Mouse (Mus musculus) lung, embryonic 16.5 days (tissue): ENCODE measurements around the gene Gdf10. TPM values are rescaled to one million over a fixed set of nuclear protein-coding genes. Genes with fewer than 3 reads are reported as not detected.

ENCODE experiments used
- ATAC-seq: fragments of 200-750 bp; cut with Nextera tagmentation; 2 replicates; pipeline ENCODE4 v1.8.0; 2017; ENCODE audit warnings: low read depth, mild to moderate bottlenecking, moderate library complexity
- H3K27ac ChIP-seq: fragments of 300-500 bp; sonication (generic); 2 replicates; pipeline ENCODE4 v1.5.1; 2014; ENCODE audit warnings: mild to moderate bottlenecking, control low read depth, low read length
- H3K27me3 ChIP-seq: fragments of 300-500 bp; sonication (generic); 2 replicates; pipeline ENCODE4 v1.6.1; 2014; ENCODE audit warnings: low read depth, low read length, mixed read lengths; ENCODE audit not compliant: control insufficient read depth, insufficient read depth
- H3K36me3 ChIP-seq: fragments of 300-500 bp; sonication (generic); 2 replicates; pipeline ENCODE4 v1.6.1; 2014; ENCODE audit warnings: low read length; ENCODE audit not compliant: control insufficient read depth, insufficient read depth
- H3K4me1 ChIP-seq: fragments of 300-500 bp; sonication (generic); replicated peaks from 2 replicates; pipeline ENCODE4 v1.6.1; 2014; ENCODE audit warnings: low read length, mixed read lengths; ENCODE audit not compliant: control insufficient read depth, insufficient read depth
- H3K4me2 ChIP-seq: fragments of 300-500 bp; sonication (generic); 2 replicates; pipeline ENCODE4 v1.6.1; 2014; ENCODE audit warnings: low read depth, low read length, control low read depth
- H3K4me3 ChIP-seq: fragments of 300-500 bp; sonication (generic); 2 replicates; pipeline ENCODE4 v1.5.1; 2014; ENCODE audit warnings: mild to moderate bottlenecking, low read length, control low read depth
- H3K9ac ChIP-seq: fragments of 300-500 bp; sonication (generic); 2 replicates; pipeline ENCODE4 v1.6.1; 2014; ENCODE audit warnings: low read length, control low read depth
- H3K9me3 ChIP-seq: fragments of 300-500 bp; sonication (generic); 2 replicates; pipeline ENCODE4 v1.6.1; 2016; ENCODE audit warnings: low read length; ENCODE audit not compliant: control insufficient read depth
- WGBS: fragments of 180-500 bp; shearing (Covaris S2); extraction: QIAGEN DNeasy Blood & Tissue Kit; methylation state at CpG from one replicate; pipeline ENCODE4 v1.1.7; 2014; 5-methylcytosine and 5-hydroxymethylcytosine counted together
- polyA plus RNA-seq: library from polyadenylated mRNA; unstranded; fragments of >200 nt; fragmentation: Nextera tagmentation; extraction: Ambion mirVana; gene quantifications from 2 replicates; pipeline ENCODE4 v1.2.1, GENCODE M21; 2015

Gdf10 gene
- polyA plus RNA-seq, 1 experiment from 2014 or later: 7.7 TPM

DNA sequence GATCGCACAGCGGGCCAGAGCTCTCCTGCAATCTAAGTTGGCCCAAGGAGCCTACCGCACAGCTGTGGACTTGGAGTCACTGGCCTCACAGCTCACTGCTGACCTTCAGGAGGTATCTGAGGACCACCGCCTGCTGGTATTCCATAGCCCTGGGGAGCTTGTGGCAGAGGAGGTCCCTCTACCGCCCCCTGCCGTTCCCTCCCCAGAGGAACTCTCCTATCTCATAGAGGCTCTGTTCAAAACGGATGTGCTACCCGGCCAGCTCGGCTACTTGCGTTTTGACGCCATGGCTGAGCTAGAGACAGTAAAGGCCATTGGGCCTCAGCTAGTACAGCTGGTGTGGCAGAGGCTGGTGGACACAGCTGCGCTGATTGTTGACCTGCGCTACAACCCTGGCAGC lies 32.7 kb downstream of the Gdf10 start:
- no peak overlapping the region for H3K27ac ChIP-seq
- no peak for ATAC-seq
- 63% methylated on average over 13 of the region's 13 CpGs for WGBS
- H3K4me2 ChIP-seq: no peak overlapping the region
- no peaks in the 10 kb centered on the region for H3K4me1 ChIP-seq
- H3K27me3 ChIP-seq: no peaks in the 10 kb centered on the region
- H3K4me3 ChIP-seq: no peak overlapping the region
- no peak overlapping the region for H3K9ac ChIP-seq
- no peaks in the 10 kb centered on the region for H3K36me3 ChIP-seq
- H3K9me3 ChIP-seq: no peaks in the 10 kb centered on the region

DNA sequence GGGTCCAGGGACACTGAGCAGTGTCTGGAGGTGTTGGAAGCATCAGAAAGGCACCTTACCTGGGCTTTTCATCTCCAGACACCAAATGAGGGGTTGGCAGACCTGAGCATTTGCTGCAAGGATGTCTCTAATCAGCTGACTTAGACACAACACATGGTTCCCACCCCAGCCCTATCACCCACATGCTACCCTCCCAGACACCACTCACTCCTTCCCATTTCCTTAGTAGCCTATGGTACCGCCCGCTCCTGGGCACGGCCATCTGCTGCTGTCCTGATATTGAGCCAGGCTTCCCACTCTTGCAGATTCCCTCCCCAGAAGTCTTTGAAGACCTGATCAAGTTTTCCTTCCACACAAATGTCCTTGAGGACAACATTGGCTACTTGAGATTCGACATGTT lies 34.8 kb downstream of the Gdf10 start:
- Histone ChIP-seq H3K9ac (no peak overlapping the region), H3K4me1 (no peaks in the 10 kb centered on the region), H3K27me3 (no peaks in the 10 kb centered on the region), H3K4me3 (no peak overlapping the region), H3K4me2 (no peak overlapping the region), H3K9me3 (no peaks in the 10 kb centered on the region), H3K27ac (no peak overlapping the region), H3K36me3 (no peaks in the 10 kb centered on the region)
- WGBS: 71% methylated on average over 4 of the region's 4 CpGs
- ATAC-seq: no peak

DNA sequence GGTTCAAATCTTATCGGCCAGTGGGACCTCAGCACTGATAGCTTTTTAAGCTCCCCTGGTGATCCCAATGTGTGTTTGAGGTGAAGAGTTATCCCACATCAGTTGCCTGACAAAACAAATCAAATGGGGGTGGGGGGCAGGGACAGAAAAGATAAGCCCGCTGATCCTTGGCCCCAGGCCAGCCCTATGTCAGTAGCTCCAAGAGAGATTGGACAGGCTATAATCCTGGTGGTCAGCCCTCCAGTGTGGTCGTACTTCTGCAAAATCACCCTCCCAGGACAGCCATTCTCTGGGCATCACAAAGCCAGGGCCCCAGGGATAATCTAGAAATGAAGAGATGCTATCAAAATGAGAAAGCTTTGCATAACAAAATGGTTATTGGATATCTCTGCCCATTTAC lies 35.5 kb downstream of the Gdf10 start:
- no peaks in the 10 kb centered on the region for H3K36me3 ChIP-seq
- no peak overlapping the region for H3K27ac ChIP-seq
- no peak overlapping the region for H3K4me2 ChIP-seq
- H3K9ac ChIP-seq: no peak overlapping the region
- H3K27me3 ChIP-seq: no peaks in the 10 kb centered on the region
- no peaks in the 10 kb centered on the region for H3K4me1 ChIP-seq
- H3K9me3 ChIP-seq: no peaks in the 10 kb centered on the region
- 21% methylated on average over 3 of the region's 3 CpGs for WGBS
- no peak for ATAC-seq
- H3K4me3 ChIP-seq: no peak overlapping the region

GRCm38 (mm10) chr14:33959341-33959740 lies 36.0 kb downstream of the Gdf10 start:
- Histone ChIP-seq H3K4me1 (no peaks in the 10 kb centered on the region), H3K36me3 (no peaks in the 10 kb centered on the region), H3K9me3 (no peaks in the 10 kb centered on the region), H3K27me3 (no peaks in the 10 kb centered on the region), H3K27ac (no peak overlapping the region), H3K9ac (no peak overlapping the region), H3K4me2 (no peak overlapping the region), H3K4me3 (no peak overlapping the region)
- ATAC-seq: no peak
- WGBS: 12% methylated on average over 9 of the region's 9 CpGs

GRCm38 (mm10) chr14:33965675-33966074 lies 42.3 kb downstream of the Gdf10 start:
- no peak for ATAC-seq
- no peak overlapping the region for H3K4me2 ChIP-seq
- H3K9ac ChIP-seq: no peak overlapping the region
- H3K27me3 ChIP-seq: no peaks in the 10 kb centered on the region
- 54% methylated on average over 7 of the region's 7 CpGs for WGBS
- no peaks in the 10 kb centered on the region for H3K36me3 ChIP-seq
- H3K27ac ChIP-seq: no peak overlapping the region
- H3K4me3 ChIP-seq: no peak overlapping the region
- H3K9me3 ChIP-seq: no peaks in the 10 kb centered on the region
- H3K4me1 ChIP-seq: no peaks in the 10 kb centered on the region

GRCm38 (mm10) chr14:33972679-33973078 lies 49.3 kb downstream of the Gdf10 start:
- Histone ChIP-seq H3K4me3 (no peak overlapping the region), H3K27me3 (peaks cover 2% of the 10 kb centered on the region; the same call in 1 of the 2 replicates), H3K9me3 (no peaks in the 10 kb centered on the region), H3K9ac (no peak overlapping the region), H3K4me2 (no peak overlapping the region), H3K27ac (no peak overlapping the region), H3K36me3 (no peaks in the 10 kb centered on the region), H3K4me1 (no peaks in the 10 kb centered on the region)
- 33% methylated on average over 7 of the region's 7 CpGs for WGBS
- 0 out of 2 replicates have a peak, but pooled peaks have one; percentile 17 for ATAC-seq

- H3K27me3 ChIP-seq: peaks cover 10% of the 10 kb centered on the region
- no peak overlapping the region for H3K27ac ChIP-seq
- H3K4me2 ChIP-seq: no peak overlapping the region
- peaks cover 7% of the 10 kb centered on the region for H3K4me1 ChIP-seq
- no peak overlapping the region for H3K4me3 ChIP-seq
- ATAC-seq: no peak
- H3K9ac ChIP-seq: no peak overlapping the region
- H3K9me3 ChIP-seq: no peaks in the 10 kb centered on the region
- H3K36me3 ChIP-seq: no peaks in the 10 kb centered on the region
- 62% methylated on average over 5 of the region's 5 CpGs for WGBS
Measured at GRCm38 (mm10) chr14:33974752-33975151, 51.4 kb downstream of the Gdf10 start.

GRCm38 (mm10) chr14:33977748-33978147 lies 54.4 kb downstream of the Gdf10 start:
- H3K27me3 ChIP-seq: peaks cover 10% of the 10 kb centered on the region
- no peak for ATAC-seq
- no peak overlapping the region for H3K4me2 ChIP-seq
- WGBS: 35% methylated on average over 7 of the region's 7 CpGs
- H3K36me3 ChIP-seq: no peaks in the 10 kb centered on the region
- no peak overlapping the region for H3K27ac ChIP-seq
- no peaks in the 10 kb centered on the region for H3K9me3 ChIP-seq
- no peak overlapping the region for H3K9ac ChIP-seq
- peaks cover 7% of the 10 kb centered on the region for H3K4me1 ChIP-seq
- no peak overlapping the region for H3K4me3 ChIP-seq

GRCm38 (mm10) chr14:33978604-33979059 lies 55.2 kb downstream of the Gdf10 start, which contains the start of gene Zfp488:
Gene Zfp488, minus strand, starts transcription at chr14:33978764.
- peak; percentile 67; the same call in 1 of the 2 replicates for ATAC-seq
- 2% methylated on average over 25 of the region's 25 CpGs for WGBS

More at GRCm38 (mm10) chr14:33978604-33979059, 55.2 kb downstream of the Gdf10 start, which contains the start of gene Zfp488:
- H3K27me3 ChIP-seq: peaks cover 10% of the 10 kb centered on the region
- H3K27ac ChIP-seq: no peak within 1 kb of the TSS
- H3K9me3 ChIP-seq: no peaks in the 10 kb centered on the region
- peak within 1 kb of the TSS; percentile 38 for H3K4me3 ChIP-seq
- H3K4me2 ChIP-seq: peak within 1 kb of the TSS; percentile 61
- H3K36me3 ChIP-seq: no peaks in the 10 kb centered on the region
- peak within 1 kb of the TSS; percentile 9; the same call in 1 of the 2 replicates for H3K9ac ChIP-seq
- peaks cover 7% of the 10 kb centered on the region for H3K4me1 ChIP-seq
